Mouse (Mus musculus) midbrain, postnatal 0 days (tissue): ENCODE results near the gene Gpc6. TPM values are rescaled to one million over a fixed set of nuclear protein-coding genes. Genes with fewer than 3 reads are reported as not detected.

Source experiments
- ATAC-seq: fragments of 200-750 bp; cut with Nextera tagmentation; 2 replicates; pipeline ENCODE4 v1.8.0; 2017; ENCODE audit warnings: moderate number of reproducible peaks, mild to moderate bottlenecking, moderate TSS enrichment, moderate library complexity; ENCODE audit not compliant: low FRiP score
- DNase-seq: peaks from one replicate; pipeline ENCODE4 v3.0.0-alpha.2; 2015; ENCODE audit warnings: low spot score
- H3K27ac ChIP-seq: fragments of 300-500 bp; sonication (generic); 2 replicates; pipeline ENCODE4 v1.5.1; 2014; ENCODE audit warnings: low read depth, mild to moderate bottlenecking, low read length, mixed read lengths
- H3K27me3 ChIP-seq: fragments of 300-500 bp; sonication (generic); 2 replicates; pipeline ENCODE4 v1.6.1; 2014; ENCODE audit warnings: low read length, control low read depth, mixed read lengths; ENCODE audit not compliant: insufficient read depth
- H3K36me3 ChIP-seq: fragments of 300-500 bp; sonication (generic); 2 replicates; pipeline ENCODE4 v1.6.1; 2014; ENCODE audit warnings: low read length, control low read depth, mixed read lengths; ENCODE audit not compliant: insufficient read depth
- H3K4me1 ChIP-seq: fragments of 300-500 bp; sonication (generic); 2 replicates; pipeline ENCODE4 v1.6.1; 2014; ENCODE audit warnings: mild to moderate bottlenecking, control low read depth, antibody characterized with exemption, low read length, mixed read lengths; ENCODE audit not compliant: insufficient read depth
- H3K4me2 ChIP-seq: fragments of 300-500 bp; sonication (generic); 2 replicates; pipeline ENCODE4 v1.6.1; 2014; ENCODE audit warnings: low read depth, mild to moderate bottlenecking, low read length, mixed read lengths; ENCODE audit not compliant: poor library complexity, severe bottlenecking
- H3K4me3 ChIP-seq: fragments of 300-500 bp; sonication (generic); 2 replicates; pipeline ENCODE4 v1.5.1; 2014; ENCODE audit warnings: low read depth, mild to moderate bottlenecking, low read length, moderate library complexity
- H3K9ac ChIP-seq: fragments of 300-500 bp; sonication (generic); replicated peaks from 2 replicates; pipeline ENCODE4 v1.6.1; 2014; ENCODE audit warnings: mild to moderate bottlenecking, low read length, moderate library complexity, mixed read lengths; ENCODE audit not compliant: poor library complexity, severe bottlenecking
- H3K9me3 ChIP-seq: fragments of 300-500 bp; sonication (generic); 2 replicates; pipeline ENCODE4 v1.6.1; 2016; ENCODE audit warnings: low read length, control low read depth
- CTCF ChIP-seq: IDR thresholded peaks from 2 replicates; pipeline ENCODE4 v1.5.1; 2016; ENCODE audit warnings: antibody characterized with exemption, mild to moderate bottlenecking
- WGBS: fragments of 180-500 bp; shearing (Covaris S2); extraction: QIAGEN DNeasy Blood & Tissue Kit; methylation state at CpG from one replicate; pipeline ENCODE4 v1.1.7; 2014; 5-methylcytosine and 5-hydroxymethylcytosine counted together
- polyA plus RNA-seq: library from polyadenylated mRNA; unstranded; fragments of >200 nt; fragmentation: Nextera tagmentation; extraction: Ambion mirVana; gene quantifications from 2 replicates; pipeline ENCODE4 v1.2.1, GENCODE M21; 2015
- total RNA-seq: library from RNA; depleted of rRNA; stranded (reverse); fragments of >200 nt; gene quantifications from 2 replicates; pipeline ENCODE4 v1.2.3, GENCODE M21; 2014

Gpc6 gene
- total and polyA plus RNA-seq, 2 experiments from 2014 or later = 19.3 to 20.3 TPM

- WGBS = 81% methylated on average over 4 of the region's 4 CpGs
- Histone ChIP-seq H3K9ac (no peak overlapping the region), H3K4me2 (no peak overlapping the region), H3K4me3 (no peak overlapping the region), H3K27ac (no peak overlapping the region), H3K9me3 (no peaks in the 10 kb centered on the region), H3K36me3 (no peaks in the 10 kb centered on the region), H3K4me1 (no peaks in the 10 kb centered on the region), H3K27me3 (no peaks in the 10 kb centered on the region)
- ATAC-seq = no peak
- TF ChIP-seq CTCF = no peak
- DNase-seq = no peak
Measured at GRCm38 (mm10) chr14:117651271-117651670, 726.2 kb downstream of the Gpc6 start.

- WGBS = 98% methylated on average over 2 of the region's 2 CpGs
Measured at GRCm38 (mm10) chr14:117651938-117652337, 726.8 kb downstream of the Gpc6 start.

GRCm38 (mm10) chr14:117655382-117655781 lies 730.3 kb downstream of the Gpc6 start:
- H3K27ac ChIP-seq = no peak overlapping the region
- H3K9ac ChIP-seq = no peak overlapping the region
- no peaks in the 10 kb centered on the region for H3K9me3 ChIP-seq
- no peaks in the 10 kb centered on the region for H3K27me3 ChIP-seq
- H3K36me3 ChIP-seq = no peaks in the 10 kb centered on the region
- WGBS = 43% methylated on average over 6 of the region's 6 CpGs
- H3K4me3 ChIP-seq = no peak overlapping the region
- no peak for ATAC-seq
- H3K4me2 ChIP-seq = no peak overlapping the region
- DNase-seq = peak; percentile 26
- TF ChIP-seq CTCF = no peak
- no peaks in the 10 kb centered on the region for H3K4me1 ChIP-seq

More at GRCm38 (mm10) chr14:117651938-117652337, 726.8 kb downstream of the Gpc6 start:
- Histone ChIP-seq H3K9me3 (no peaks in the 10 kb centered on the region), H3K9ac (no peak overlapping the region), H3K36me3 (no peaks in the 10 kb centered on the region), H3K27me3 (no peaks in the 10 kb centered on the region), H3K4me1 (no peaks in the 10 kb centered on the region), H3K4me2 (no peak overlapping the region), H3K4me3 (no peak overlapping the region), H3K27ac (no peak overlapping the region)
- no peak for TF ChIP-seq CTCF
- DNase-seq (no peak), ATAC-seq (no peak)

GRCm38 (mm10) chr14:117659198-117659761 lies 734.2 kb downstream of the Gpc6 start:
- WGBS = 85% methylated on average over 8 of the region's 8 CpGs
- H3K4me3 ChIP-seq = no peak overlapping the region

GRCm38 (mm10) chr14:117662261-117662660 lies 737.1 kb downstream of the Gpc6 start:
- no peak overlapping the region for H3K9ac ChIP-seq
- H3K4me2 ChIP-seq = no peak overlapping the region
- DNase-seq (no peak), ATAC-seq (no peak)
- no peaks in the 10 kb centered on the region for H3K9me3 ChIP-seq
- H3K27me3 ChIP-seq = no peaks in the 10 kb centered on the region
- no peaks in the 10 kb centered on the region for H3K36me3 ChIP-seq
- no peaks in the 10 kb centered on the region for H3K4me1 ChIP-seq
- H3K27ac ChIP-seq = no peak overlapping the region
- TF ChIP-seq CTCF = no peak
- H3K4me3 ChIP-seq = no peak overlapping the region
- WGBS = 84% methylated on average over 4 of the region's 4 CpGs

More at GRCm38 (mm10) chr14:117659198-117659761, 734.2 kb downstream of the Gpc6 start:
- TF ChIP-seq CTCF = no peak
- Histone ChIP-seq H3K36me3 (no peaks in the 10 kb centered on the region), H3K27me3 (no peaks in the 10 kb centered on the region), H3K4me1 (no peaks in the 10 kb centered on the region), H3K4me2 (no peak overlapping the region), H3K27ac (no peak overlapping the region), H3K9me3 (no peaks in the 10 kb centered on the region), H3K9ac (no peak overlapping the region)
- DNase-seq (no peak), ATAC-seq (no peak)

- Histone ChIP-seq H3K4me1 (no peaks in the 10 kb centered on the region), H3K27me3 (no peaks in the 10 kb centered on the region), H3K9me3 (no peaks in the 10 kb centered on the region), H3K9ac (no peak overlapping the region), H3K27ac (no peak overlapping the region), H3K36me3 (no peaks in the 10 kb centered on the region), H3K4me3 (no peak overlapping the region), H3K4me2 (no peak overlapping the region)
- no peak for DNase-seq
- ATAC-seq = no peak
- no peak for TF ChIP-seq CTCF
- WGBS = 36% methylated on average over 4 of the region's 4 CpGs
Measured at GRCm38 (mm10) chr14:117664796-117665195, 739.7 kb downstream of the Gpc6 start.
